Mouse (Mus musculus) G1E (cell line): Measurements from ENCODE around the gene Rcan1.

Experiments used
- CTCF ChIP-seq: IDR thresholded peaks from 2 replicates; pipeline ENCODE4 v1.5.1; 2012; ENCODE audit warnings: low read depth, low read length, inconsistent platforms, mixed read lengths
- GATA1 ChIP-seq: IDR thresholded peaks from 2 replicates; pipeline ENCODE4 v1.6.1; 2012; ENCODE audit warnings: borderline replicate concordance, low read length, inconsistent platforms, mixed read lengths
- TAL1 ChIP-seq: conservative IDR thresholded peaks from 2 replicates; pipeline ENCODE4 v1.6.1; 2012; ENCODE audit warnings: low read depth, low read length, inconsistent platforms, mixed read lengths

DNA sequence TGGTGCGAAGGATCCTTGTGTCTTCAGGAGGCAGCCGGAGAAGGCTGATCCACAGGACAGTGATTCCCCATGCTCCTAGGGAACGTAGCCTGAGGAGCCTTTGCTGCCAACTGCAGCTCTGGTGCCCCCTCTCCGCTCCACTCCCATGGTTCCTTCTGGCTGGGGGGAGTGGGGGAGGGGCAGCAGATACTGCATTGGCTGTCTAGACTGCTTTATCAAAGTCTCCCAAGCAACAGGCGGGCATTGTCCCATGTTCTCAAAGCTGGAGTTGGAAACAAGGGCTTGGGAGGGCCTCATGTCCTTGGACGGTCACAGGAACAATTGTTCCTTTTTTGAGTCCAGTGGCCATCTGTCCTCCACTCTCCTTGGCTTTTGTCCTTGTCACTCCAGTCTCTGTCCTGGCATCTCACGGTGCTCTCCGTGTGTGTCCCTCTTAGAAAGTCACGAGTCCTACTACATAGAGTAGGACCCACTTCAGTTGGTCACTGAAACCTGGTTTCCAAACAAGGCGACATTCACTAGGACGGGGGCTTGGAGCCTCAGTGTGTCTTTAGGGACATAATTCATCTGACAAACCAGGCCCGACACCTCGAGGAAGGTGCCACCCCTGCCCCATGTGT, 124.3 kb downstream of the Rcan1 start:
- TF ChIP-seq CTCF (no peak), TAL1 (no peak), GATA1 (no peak)
